Mouse (Mus musculus): ENCODE measurements at regions not wholly inside any gene's neighbourhood (a gene's known extent, or its start where the extent isn't known, plus 50 kb on each side); places are given as distances from the start of the nearest gene placed in this dataset.

DNA sequence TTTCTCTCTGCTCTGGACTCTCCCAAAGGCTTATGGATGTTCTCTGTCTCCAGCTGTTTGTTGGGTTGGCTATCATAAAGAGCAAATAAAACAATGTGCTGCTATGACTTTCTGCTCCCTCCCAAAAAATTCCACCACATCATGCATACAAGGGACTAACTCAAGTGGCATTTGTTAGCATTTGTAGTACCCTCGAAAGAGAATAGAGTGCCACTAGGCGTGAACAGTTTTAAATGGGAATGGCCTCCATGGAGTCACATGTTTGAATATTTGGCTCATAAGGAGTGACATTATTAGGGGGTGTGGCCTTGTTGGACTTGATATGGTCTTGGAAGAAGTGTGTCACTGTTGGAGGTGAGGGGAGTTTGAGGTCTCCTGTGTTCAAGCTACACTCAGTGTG, 86.5 kb upstream of the Serbp1 start:
- no peak for DNase-seq (ENCODE audit: low spot score in 2 of 2)

DNA sequence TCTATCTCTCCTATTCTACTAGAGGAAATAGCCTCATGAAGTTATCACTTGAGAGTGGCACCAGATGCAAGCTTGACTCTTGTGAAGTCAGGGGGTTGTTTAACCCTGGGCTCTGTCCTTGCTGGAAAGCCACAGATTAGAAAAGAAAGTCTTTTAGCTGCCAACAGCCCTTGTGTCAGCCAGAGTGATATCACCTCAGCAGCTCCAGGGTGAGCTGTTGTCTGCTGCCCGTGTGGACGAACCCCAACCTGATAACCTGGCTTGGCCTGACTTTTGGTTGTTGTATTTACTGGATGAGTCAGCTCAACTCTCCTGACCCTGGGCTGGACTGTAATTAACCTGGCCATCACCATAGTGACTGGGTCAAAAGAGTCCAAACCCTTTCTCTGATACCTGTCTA, 88.6 kb upstream of the Serbp1 start:
- no peak for DNase-seq (ENCODE audit: low spot score in 2 of 2)

DNA sequence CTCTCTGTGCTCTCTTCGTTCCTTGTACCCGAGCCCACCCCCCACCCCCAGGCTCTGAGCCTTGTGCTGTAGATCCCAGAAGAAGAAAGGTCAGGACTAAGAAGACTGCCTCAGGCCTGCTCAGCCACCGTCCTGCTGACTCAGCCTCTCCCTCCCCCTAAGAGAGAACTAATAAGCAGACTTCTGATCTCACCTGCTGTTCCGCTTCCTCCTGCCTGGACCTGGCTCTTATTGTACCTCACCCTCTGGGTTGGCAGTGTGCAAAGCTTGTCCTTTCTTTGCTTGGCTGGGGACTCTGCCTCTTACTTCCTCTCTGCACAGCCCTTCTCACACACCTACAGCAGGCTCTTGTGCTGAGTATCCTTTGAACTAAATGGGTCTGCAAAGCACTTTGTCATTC, 91.3 kb upstream of the Serbp1 start:
- no peak for DNase-seq (ENCODE audit: low spot score in 2 of 2)

DNA sequence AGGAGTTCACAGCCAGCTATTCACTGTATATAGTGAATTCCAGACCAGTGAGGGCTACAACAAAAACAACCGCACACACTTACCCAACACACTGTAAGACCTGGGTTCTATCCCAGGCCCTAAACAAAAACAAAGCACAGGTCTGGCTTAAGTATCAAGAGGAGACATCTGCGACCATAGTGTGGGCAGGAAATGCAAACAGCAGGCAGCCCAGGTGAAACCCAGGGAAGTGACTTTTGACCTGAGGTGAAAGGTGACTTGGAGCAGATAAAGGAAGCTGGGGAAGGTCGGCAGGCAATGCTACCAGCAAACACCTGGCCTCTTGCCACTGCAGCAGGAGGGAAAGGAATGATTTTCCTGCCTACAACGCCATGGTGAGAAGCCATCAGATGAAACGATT, 92.0 kb upstream of the Serbp1 start:
- DNase-seq (ENCODE audit: low spot score in 2 of 2): no peak

DNA sequence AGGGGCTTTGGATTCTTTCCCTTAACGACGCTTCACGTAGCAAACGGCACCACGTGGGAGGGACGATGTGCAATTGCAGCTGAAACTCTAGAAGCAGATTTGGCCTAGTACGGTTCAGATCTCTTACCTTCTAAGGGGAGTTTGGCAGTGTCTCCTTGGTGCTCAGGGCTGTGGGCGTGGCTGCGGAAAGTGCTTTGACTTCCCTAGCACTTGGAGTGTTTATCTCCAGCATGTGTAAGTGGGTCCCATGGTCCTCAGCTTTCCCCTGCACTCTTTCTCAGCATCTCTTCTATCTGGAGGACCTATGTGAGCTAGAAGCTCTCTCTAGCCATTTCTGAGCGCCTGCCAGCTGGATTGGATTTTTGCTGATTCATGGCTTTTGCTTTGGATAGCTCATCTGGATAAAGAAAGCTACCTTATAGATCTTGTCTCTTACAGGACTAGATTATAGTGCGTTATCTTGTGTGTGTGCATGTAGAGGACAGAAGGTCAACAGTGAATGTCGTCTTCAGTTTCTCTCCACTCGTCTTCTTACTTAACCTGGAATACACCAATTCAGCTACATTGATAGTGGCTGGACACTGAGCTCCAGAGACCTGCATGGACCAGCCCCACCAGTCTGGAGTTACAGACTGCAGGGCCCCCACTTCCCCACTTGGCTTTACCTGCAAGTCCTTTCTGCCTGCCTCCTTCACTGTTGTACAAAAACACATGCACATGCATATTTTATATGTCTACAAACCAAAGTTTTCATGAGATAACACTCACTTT, 92.8 kb upstream of the Serbp1 start:
- DNase-seq (ENCODE audit: low spot score in 2 of 2): no peak

DNA sequence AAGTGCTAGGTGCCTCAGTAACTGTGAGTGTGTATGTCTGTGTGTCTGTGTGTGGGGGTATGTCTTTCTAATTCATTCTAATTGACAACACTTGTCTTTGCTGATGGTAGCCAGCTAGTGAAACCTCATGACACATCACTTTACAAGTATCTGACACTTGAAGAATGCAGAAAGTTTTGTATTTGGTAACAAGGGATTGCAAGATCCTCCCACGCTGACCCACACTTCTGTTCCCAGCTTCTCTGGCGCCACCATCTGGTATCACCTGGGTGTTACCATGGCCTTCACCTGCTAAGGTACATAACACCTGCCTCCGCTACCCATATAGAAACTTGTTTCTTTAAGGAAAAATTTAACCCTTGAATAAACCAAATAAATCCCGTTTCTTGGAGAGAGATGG, 95.8 kb upstream of the Serbp1 start:
- DNase-seq (ENCODE audit: low spot score in 2 of 2): peak; percentile 36 to 41

DNA sequence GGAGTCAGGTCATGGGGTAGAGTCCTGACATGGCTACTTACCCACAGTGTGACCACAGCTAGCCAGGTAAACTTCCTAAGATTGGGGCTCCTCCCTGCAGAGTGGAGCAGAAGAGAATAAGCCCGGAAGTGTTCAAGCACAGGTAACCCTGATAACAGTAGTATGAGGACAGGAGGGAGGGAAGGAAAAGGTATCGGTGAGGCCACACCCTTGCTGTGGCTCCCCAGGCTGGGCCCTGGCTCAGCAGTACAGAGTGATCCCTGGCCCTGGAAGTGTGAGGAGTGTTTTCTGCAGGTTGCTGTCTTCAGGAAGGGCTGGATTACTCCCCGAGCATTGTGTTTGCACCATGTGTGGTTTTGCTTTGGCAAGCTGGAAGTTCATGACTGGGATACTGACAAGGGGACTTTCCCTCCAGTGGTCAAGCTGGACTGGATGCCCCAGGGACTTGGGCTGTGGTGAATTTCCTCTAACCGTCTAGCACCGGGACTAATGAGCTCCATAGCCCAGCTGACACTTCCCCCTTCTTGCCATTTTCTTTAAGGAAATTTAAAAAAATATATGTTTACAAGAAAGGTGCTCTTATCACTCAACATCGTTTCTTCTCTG, 97.2 kb upstream of the Serbp1 start:
- DNase-seq (ENCODE audit: low spot score in 2 of 2): no peak

DNA sequence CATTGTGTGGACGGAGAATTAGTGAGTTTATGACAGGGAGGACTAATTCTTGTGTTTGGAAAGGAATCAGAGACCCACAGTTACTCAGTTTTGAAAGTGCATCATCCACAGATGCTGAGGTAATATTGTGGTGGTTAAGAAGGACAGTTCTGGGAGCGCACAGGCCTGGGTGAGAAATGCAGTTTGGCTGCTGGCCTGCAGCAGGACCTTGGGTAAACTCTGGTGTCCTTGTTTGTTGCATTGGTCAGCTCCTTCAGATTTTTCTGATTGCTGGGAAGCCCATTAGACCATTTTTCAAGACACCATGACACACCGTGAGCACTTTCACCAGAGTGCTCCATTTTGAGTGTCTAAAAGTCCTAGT, 99.0 kb upstream of the Serbp1 start:
- DNase-seq (ENCODE audit: low spot score in 2 of 2): no peak

DNA sequence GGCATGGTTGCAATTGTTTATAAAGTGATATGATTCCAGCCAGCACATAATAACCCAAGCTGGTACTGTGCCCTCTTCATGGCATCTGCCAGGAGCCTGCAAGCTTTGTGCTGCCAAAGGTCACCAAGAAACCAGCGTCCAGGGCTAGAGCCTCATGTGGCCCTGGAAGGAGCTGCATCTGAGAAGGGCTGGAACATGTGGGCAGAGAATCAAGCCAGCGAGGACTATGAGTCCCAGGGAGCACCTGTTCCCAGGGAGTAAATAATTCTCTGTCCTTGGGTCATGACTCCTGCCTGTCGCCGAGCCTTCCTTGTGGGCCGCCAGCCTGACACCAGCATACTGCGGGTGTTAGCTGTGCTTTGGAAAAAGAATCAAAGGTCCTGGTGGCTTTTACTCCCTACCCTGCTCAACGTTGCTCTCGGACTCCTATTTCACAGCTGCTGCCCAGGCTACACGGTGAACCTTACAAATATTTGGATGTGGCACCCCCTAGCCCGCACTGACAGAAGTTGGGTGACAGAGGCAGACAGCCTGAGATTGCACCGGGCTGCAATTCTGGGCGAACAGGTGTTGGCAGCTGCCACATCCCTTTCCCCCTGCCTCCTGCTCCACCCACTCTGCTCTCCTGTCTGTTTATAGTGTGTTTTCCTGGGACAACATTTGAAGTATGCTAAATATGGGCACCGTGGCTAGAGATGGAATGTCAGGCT, 99.5 kb upstream of the Serbp1 start:
- no peak for DNase-seq (ENCODE audit: low spot score in 2 of 2)

DNA sequence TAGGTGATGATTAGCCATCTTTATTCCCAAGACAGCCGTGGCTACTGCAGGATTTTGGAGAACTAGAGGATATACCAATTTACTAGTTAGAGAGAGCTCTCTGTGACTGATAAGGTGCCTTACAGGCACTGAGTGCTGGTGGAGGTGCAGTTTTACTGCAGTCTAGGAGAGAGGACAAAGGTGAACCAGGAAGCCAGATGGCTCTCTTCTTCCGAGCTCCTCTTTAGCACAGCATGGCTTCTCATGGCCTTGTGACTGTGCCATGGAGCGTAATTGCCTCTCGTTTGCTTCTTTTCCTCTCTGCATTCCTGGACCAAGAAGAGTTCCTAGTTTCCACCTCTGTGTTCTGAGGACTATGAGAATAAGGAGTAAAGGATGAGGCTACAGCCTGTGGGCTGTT, 100.2 kb upstream of the Gadd45a start:
- no peak for DNase-seq (ENCODE audit: low spot score in 2 of 2)

DNA sequence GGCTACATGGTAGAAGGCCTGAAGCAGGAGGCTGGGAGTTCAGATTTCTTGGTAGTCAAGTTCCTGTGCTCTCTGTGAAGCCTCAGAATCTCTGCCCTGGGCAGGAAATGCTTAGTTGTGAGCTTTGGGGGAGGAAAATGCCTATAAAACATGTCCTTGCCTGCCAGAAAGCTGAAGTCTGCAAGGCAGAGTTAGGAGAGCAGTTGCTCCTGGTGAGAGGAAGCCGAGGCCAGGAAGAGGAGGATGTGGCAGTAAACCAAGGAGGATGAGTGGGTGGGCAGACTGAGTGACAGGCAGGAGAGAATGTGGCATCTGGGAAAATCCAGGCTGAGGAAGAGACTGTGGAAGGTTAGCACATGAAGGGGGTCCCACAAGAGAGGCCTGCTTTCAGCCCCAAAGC, 97.7 kb upstream of the Gadd45a start:
- DNase-seq (ENCODE audit: low spot score in 2 of 2): peak; percentile 27 to 55

DNA sequence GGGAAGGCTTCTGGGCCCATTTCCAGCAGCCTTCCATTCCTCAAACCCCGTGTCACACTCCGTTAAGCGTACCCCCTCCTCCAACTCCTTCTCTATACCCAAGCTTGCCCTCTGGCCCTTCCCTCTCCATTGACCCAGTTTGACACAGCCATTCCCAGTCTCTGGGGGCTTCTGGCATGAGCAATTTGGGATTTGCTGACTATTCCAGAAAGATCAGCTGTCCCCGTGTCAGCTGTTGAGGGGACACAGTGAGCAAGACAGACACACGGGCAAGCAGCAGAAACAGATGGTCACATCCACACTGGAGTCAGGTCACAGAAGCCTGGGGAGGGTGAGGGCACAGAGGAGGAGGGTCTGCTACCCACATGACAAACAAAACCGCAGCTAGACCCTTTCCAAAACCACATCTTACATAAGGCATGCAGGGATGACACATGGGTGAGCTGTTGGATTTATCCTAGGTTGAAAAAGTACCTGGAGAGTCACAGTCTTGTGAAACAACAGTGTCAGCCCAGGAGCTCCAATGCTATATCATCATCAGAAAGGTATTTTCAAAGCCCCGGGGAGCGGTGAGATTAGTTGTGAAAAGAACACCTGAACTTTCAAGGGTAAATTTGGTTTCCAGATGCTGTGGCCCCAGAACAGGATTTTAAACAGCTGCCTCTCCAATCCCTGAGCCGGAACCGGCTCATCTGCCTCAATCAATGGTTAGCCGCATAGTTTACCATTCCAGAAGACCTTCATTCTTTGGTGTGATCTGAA, 93.5 kb upstream of the Gadd45a start:
- no peak for DNase-seq (ENCODE audit: low spot score in 2 of 2)

DNA sequence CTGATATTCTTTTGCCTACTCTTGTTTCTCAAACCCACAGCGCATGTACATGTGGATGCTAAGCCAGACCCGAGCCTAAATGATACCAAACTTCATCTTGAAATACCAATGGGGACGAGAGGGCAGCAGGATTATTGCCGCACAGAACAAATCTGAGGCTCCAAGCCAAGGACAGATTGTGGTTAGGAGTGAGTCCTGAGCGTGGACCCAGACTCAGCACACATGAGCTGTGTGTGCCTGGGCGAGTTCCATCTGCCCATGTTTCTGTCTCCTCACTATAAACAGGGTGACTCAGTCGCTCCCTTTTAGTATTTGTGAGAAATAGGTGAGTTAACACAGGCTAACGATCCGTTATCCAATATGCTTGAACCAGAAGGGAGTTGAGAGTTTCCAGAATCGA, 92.4 kb upstream of the Gadd45a start:
- peak in 1 of 2 experiments; percentile 18 for DNase-seq (ENCODE audit: low spot score in 2 of 2)

DNA sequence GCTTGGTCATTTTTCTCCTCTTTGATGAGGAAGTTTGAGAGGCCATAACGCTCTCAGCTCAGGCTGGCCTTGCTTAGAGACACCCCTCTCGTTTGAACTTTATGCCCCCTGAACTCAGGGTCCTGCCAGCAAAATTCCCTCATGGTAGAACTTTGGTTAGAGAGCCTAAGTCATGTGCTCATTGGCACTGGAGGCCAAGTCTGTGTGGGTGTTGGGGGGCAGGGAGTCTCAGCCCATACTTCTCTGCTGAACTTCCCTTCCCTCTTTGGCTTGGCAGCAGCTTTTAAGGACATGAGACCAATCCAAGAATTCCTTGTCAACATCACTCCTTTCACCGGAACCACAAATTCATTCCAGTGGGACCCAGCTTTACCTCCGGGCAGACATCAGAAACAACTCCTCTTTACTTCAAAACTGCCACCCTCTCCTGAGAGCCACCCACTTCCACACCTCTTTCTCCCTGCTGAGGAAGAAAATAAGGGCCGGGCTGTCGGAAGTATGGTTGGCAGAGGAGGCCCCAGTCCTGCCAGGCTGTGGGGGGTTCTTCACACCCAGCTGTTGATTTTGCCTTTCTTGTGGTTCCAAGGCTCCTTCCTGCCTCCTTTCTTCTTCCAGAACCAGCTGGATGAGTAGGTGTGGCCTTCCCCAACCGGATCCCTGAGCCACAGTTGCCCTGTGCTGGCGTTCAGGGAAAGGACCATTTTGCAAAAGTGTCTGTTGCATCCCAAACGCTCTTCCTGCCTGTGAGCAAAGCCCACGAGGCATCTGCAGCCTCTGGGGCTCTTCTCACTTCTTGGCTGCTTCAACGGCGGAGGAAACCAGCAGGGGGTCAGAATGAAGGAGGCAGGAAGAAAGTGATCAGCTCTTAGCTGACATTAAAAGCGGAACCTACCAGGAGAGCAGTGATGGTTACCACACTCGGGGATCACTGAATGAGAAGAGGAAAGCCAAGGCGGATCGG, 91.5 kb upstream of the Gadd45a start:
- DNase-seq (ENCODE audit: low spot score in 2 of 2): peak in 1 of 2 experiments; percentile 26

DNA sequence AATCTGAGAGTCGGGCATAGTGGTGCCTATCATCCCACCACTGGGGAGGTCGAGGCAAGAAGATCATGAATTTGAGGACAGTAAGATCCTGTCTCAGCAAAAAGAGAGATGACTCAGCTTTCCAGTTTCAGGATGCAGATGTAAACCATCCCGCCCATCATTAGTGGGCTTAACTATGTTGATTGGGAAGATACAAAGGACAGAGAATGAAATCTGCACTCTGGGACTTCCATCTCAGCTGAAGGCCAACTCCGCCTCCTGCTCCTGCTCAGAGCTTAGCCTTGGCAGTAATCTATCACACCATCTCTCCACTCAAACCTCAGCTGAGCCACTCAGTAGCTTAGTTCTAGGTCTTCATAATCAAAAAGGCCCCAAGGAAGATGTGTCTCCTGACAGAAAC, 90.5 kb upstream of the Gadd45a start:
- DNase-seq (ENCODE audit: low spot score in 2 of 2): no peak

DNA sequence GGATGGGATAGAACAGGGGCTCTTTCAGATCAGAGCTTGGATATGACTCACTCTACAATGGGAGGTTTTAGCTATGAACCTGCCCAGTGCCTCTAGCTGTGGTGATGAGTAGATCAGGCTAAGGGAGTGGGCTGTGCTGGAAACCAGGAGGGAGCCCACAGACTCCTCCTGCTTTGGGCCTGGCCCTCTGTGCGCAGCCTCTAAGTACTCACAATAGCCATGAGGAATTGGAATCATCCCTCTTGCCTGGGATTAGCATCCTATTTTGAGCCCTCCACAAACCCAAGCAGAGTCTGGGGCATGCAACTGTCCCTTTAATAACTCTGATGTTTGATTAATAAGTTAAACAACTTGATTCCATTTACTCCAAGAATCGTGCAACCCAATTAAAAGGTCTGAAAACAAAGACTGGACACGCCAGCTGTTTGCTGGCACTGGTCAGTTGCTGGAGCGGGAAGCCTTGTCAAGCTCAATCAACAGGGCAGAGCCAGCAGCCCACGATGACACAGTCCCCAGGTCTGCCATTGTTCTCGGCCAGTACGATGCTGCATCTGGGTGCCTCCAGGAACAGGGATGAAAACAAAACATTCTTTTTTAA, 88.6 kb upstream of the Gadd45a start:
- no peak for DNase-seq (ENCODE audit: low spot score in 2 of 2)

DNA sequence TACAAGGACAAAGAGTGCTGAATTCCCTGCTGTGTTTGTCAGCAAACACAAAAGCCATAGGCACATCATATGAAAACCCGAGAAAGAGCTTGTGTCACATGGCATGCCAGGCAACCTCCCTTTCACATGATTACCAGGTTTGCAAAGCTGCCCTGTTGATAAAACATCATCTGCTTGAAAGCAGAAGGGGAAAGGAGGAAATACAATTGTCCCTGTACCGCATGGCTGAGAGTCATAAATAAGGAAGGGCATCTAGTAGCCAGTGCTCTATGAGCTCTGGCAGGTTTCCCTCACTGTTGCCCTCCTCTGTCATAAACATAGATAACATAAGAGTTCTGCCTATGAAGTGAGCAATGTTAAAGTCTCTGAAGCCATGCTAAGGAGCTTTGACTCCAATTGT, 86.8 kb upstream of the Gadd45a start:
- no peak for DNase-seq (ENCODE audit: low spot score in 2 of 2)

DNA sequence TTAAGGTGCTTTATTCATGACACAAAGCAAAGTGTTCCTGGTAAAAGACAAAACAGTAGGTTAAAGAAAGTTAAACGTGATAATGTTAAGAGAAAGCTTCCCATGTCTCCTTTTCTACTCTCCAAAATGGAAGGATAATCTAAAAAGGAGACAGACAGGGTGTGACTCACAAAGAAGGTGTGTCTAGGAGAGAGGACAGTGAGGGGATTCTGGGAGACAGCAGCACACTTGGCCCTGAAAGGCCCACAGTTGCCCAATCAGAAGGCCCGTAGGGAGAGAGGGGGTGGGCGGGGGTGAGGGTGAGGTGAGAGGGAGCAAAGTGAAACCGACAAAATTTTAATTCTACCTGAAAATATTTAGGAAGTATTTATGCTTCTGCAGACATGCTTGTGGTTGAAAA, 85.8 kb upstream of the Gadd45a start:
- DNase-seq (ENCODE audit: low spot score in 2 of 2): no peak

DNA sequence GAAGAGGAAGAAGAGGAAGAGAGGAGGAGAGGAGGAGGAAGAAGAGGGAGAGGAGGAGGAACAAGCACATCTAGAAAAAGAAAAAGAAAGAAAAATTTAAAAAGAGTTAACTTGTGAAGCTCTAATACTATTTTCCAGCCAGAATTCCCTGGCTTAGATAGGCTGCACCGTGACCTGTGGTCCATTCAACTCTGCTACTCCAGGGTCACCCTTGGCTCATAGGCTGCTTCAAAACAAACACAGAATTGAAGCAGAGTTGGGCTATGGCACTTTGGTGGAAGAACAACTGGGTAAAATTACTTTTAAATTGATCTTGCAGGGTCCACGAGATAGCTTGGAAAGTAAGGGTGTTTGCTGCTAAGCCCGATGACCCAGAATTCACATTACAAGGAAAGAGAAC, 79.0 kb upstream of the Gadd45a start:
- no peak for DNase-seq (ENCODE audit: low spot score in 2 of 2)

DNA sequence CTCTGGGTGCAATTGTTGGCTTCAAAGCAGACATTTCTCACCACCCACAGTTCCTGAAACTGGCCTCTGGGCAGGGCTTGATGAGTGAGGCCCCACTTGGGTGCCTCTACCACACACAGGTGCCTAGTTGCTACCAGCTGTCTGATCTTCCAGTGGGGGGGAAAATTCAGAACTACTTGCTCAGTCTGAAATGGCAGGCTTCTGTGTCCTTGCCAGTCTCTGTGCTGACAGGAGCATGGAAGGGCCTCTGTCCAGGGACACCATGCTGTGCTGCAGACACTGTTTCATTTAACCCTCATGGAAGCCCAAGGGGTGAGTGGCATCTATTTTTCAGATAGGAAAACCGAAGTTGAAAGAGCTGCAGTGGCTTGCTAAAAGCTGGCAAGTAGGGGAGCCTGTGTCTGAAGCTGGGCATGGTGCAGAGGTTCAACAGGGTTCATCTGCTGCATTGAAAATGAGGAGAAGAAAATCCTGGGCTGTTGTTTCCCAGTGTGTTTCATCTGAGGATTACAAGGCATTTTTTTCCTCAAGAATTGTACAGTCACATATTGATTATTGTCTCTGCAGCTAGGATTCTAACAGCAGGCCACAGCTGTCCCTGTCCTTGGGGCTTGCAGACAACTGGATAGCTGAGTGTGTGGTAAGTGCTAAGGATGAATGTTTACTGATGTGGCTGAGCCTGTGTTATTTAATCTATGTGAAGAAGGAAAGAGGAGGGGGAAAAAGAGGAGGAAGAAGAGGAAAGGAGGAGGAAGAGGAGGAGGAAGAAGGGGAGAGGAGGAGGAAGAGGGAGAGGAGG, 78.4 kb upstream of the Gadd45a start:
- DNase-seq (ENCODE audit: low spot score in 2 of 2): no peak
